Mouse (Mus musculus): Measurements from ENCODE around the gene Clip4. TPM values are rescaled to one million over a fixed set of nuclear protein-coding genes. Genes with fewer than 3 reads are reported as not detected.

The Clip4 gene
- polyA plus RNA-seq, 1 experiment from 2014 or later, result 8.5 TPM

DNA sequence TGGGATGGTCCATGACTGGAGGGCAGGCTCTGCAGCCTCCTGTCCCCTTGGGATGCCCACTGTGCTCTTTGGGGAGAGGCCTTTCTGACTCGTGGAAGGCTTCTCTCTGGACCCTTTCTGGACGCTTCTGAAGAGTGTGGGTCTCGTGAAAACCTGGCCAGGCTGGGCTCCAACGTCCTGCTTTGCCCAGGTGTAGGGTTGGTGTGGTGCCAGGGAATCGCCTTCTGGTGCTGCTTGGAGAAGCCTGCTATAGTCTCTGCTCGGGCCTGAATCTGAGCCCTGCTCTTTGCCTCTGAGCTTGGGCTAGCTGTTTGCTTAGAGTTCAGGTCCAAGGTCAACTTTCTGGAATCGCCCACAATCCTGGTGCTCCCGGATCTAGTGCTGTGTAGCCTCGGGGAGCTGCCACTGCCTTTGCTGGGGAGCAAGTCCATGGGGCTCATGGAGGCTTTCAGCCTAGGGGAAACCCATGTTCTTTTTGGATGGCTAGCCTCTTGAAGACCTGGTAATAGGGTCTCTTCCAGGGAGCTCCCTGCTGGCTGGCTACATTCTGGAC, 18.6 kb upstream of the Clip4 start:
- H3K27ac ChIP-seq (ENCODE audit: low read length), result no peak overlapping the region
- H3K4me1 ChIP-seq (ENCODE audit: control insufficient read depth, insufficient read depth, low read length), result no peaks in the 10 kb centered on the region
- H3K9ac ChIP-seq (ENCODE audit: low read length), result no peak overlapping the region
- no peak overlapping the region for H3K4me3 ChIP-seq (replicated peaks; ENCODE audit: low read length)
- H3K36me3 ChIP-seq (ENCODE audit: control insufficient read depth, insufficient read depth, low read length), result no peaks in the 10 kb centered on the region
- WGBS, result 70% methylated on average over 9 of the region's 9 CpGs
- no peaks in the 10 kb centered on the region for H3K9me3 ChIP-seq (replicated peaks; ENCODE audit: control insufficient read depth, low read length)
- no peaks in the 10 kb centered on the region for H3K27me3 ChIP-seq (ENCODE audit: control insufficient read depth, insufficient read depth, low read length)
- no peak; the same call in 1 of the 2 replicates for ATAC-seq (ENCODE audit: insufficient read depth, low FRiP score)
- H3K4me2 ChIP-seq (ENCODE audit: low read depth, low read length), result no peak overlapping the region

DNA sequence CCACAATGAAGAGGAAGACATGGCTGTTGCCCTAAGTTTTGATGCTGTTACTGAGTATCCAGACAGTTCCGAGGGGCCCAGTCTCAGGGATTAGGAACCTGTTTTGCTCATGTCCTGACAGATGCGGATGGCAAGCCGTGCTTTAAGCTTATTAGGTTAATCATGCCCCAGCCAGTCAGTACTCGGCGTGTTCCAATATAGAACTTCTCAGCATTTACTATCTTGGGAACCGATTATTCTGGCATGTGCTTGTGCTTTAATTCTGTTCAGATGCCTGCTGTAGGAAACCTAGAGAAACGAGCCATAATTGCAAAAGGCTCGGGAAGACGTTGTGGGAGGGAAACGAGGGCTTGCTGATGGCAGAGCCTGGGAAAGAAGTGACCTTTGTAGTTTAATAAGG, 15.4 kb upstream of the Clip4 start, which contains the start of gene Pcare:
TSS of gene Pcare (minus strand) at position 64 of the 400 bp plus-strand sequence.
- Histone ChIP-seq H3K4me1 (ENCODE audit: control insufficient read depth, insufficient read depth, low read length) (no peaks in the 10 kb centered on the region), H3K9me3 (replicated peaks; ENCODE audit: control insufficient read depth, low read length) (no peaks in the 10 kb centered on the region), H3K4me3 (replicated peaks; ENCODE audit: low read length) (no peak within 1 kb of the TSS), H3K27ac (ENCODE audit: low read length) (no peak within 1 kb of the TSS), H3K27me3 (ENCODE audit: control insufficient read depth, insufficient read depth, low read length) (no peaks in the 10 kb centered on the region), H3K9ac (ENCODE audit: low read length) (no peak within 1 kb of the TSS), H3K36me3 (ENCODE audit: control insufficient read depth, insufficient read depth, low read length) (no peaks in the 10 kb centered on the region), H3K4me2 (ENCODE audit: low read depth, low read length) (no peak within 1 kb of the TSS)
- ATAC-seq (ENCODE audit: insufficient read depth, low FRiP score), result no peak
- WGBS, result 76% methylated on average over 10 of the region's 10 CpGs

DNA sequence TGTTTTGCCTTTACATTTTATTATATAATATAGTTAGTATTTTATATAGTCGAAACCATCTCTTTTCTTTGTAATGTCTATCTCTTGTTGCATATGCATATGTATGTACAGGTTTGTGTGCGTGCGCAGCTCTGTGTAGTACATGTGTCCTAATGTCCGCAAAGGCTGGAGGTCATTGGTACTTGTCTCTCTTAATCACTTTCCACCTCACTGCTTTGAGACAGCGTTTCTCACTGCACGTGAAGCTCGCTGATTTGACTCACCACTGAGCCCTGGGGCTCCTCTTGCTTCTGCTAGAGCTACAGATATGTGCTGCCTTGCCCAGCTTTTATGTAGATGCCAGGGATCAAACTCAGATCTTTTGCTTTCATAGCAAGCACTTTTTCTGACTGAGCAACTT, 7.7 kb upstream of the Clip4 start:
- WGBS, result 85% methylated on average over 7 of the region's 7 CpGs
- Histone ChIP-seq H3K9ac (ENCODE audit: low read length) (no peak overlapping the region), H3K9me3 (replicated peaks; ENCODE audit: control insufficient read depth, low read length) (no peaks in the 10 kb centered on the region), H3K27me3 (ENCODE audit: control insufficient read depth, insufficient read depth, low read length) (no peaks in the 10 kb centered on the region), H3K27ac (ENCODE audit: low read length) (no peak overlapping the region), H3K4me2 (ENCODE audit: low read depth, low read length) (no peak overlapping the region), H3K4me1 (ENCODE audit: control insufficient read depth, insufficient read depth, low read length) (no peaks in the 10 kb centered on the region), H3K36me3 (ENCODE audit: control insufficient read depth, insufficient read depth, low read length) (no peaks in the 10 kb centered on the region), H3K4me3 (replicated peaks; ENCODE audit: low read length) (no peak overlapping the region)
- ATAC-seq (ENCODE audit: insufficient read depth, low FRiP score), result no peak

DNA sequence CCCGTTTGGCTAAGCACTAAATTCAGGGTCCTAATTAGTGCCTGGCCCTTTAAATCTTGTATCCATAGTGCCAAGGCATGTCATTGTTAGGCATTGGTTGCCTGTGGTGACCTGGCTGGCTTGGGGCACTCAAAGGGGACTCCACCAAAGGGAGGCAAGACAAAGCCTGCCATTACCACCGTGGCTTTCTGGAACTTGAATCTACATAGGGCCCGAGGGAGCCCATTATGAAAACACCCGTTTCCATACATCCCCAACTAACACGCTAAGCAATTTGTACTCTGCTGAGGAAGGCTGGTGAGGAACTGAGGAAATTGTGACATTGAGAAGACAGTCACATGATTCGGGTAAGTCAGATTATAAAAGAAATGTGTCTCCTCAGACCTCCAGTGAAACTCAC, 1.3 kb downstream of the Clip4 start:
- WGBS, result 57% methylated on average over 6 of the region's 6 CpGs
- H3K4me1 ChIP-seq (ENCODE audit: control insufficient read depth, insufficient read depth, low read length), result no peaks in the 10 kb centered on the region

DNA sequence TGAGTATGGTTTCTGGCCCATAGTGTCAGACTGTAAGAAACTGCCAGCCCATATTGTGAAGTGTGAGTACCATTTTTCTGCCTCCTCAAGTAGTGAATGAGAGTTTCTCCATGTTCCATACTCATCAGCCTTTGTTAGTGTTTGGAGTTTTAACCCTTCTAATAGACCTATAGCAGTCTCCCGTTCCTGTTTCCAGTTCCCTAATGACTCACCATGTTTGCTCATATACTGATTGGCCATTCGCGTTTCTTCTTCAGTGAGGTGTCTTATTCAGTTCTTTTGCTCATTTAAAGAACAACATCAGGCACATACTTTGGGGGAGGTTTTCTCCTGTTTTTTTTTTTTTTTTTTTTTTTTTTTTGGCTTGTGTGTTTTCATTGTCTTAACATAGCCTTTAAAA, 2.4 kb downstream of the Clip4 start:
- Histone ChIP-seq H3K9me3 (replicated peaks; ENCODE audit: control insufficient read depth, low read length) (no peaks in the 10 kb centered on the region), H3K27ac (ENCODE audit: low read length) (no peak overlapping the region), H3K36me3 (ENCODE audit: control insufficient read depth, insufficient read depth, low read length) (no peaks in the 10 kb centered on the region), H3K4me3 (replicated peaks; ENCODE audit: low read length) (no peak overlapping the region), H3K27me3 (ENCODE audit: control insufficient read depth, insufficient read depth, low read length) (no peaks in the 10 kb centered on the region), H3K9ac (ENCODE audit: low read length) (no peak overlapping the region), H3K4me1 (ENCODE audit: control insufficient read depth, insufficient read depth, low read length) (no peaks in the 10 kb centered on the region), H3K4me2 (ENCODE audit: low read depth, low read length) (no peak overlapping the region)
- no peak for ATAC-seq (ENCODE audit: insufficient read depth, low FRiP score)
- WGBS, result 81% methylated on average over 3 of the region's 3 CpGs

More for the DNA sequence above, 1.3 kb downstream of the Clip4 start:
- Histone ChIP-seq H3K27ac (ENCODE audit: low read length) (no peak overlapping the region), H3K9me3 (replicated peaks; ENCODE audit: control insufficient read depth, low read length) (no peaks in the 10 kb centered on the region), H3K27me3 (ENCODE audit: control insufficient read depth, insufficient read depth, low read length) (no peaks in the 10 kb centered on the region), H3K9ac (ENCODE audit: low read length) (no peak overlapping the region), H3K4me2 (ENCODE audit: low read depth, low read length) (no peak overlapping the region), H3K4me3 (replicated peaks; ENCODE audit: low read length) (no peak overlapping the region), H3K36me3 (ENCODE audit: control insufficient read depth, insufficient read depth, low read length) (no peaks in the 10 kb centered on the region)
- ATAC-seq (ENCODE audit: insufficient read depth, low FRiP score), result no peak

DNA sequence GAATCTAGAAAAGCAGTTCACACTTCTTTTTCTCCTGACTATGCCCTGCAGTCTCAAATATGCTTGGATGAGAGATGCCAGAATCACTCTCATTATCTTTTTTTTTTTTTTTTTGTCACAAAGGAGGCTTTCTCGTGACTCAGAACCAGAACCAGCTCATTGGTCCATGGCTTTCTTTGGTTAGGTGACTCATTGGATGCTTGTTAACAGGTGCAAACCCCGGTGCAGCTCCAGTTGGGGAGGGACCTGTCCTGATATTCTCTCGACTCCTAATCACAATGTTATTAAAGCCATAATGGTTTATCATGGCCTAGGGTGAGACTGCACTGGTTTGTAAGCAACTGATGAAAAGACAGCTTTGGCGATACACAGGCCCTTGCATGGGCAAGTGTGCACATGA, 5.9 kb downstream of the Clip4 start:
- Histone ChIP-seq H3K9me3 (replicated peaks; ENCODE audit: control insufficient read depth, low read length) (peaks cover 4% of the 10 kb centered on the region; the same call in 1 of the 2 replicates), H3K36me3 (ENCODE audit: control insufficient read depth, insufficient read depth, low read length) (no peaks in the 10 kb centered on the region), H3K9ac (ENCODE audit: low read length) (no peak overlapping the region), H3K4me2 (ENCODE audit: low read depth, low read length) (no peak overlapping the region), H3K27ac (ENCODE audit: low read length) (no peak overlapping the region), H3K27me3 (ENCODE audit: control insufficient read depth, insufficient read depth, low read length) (no peaks in the 10 kb centered on the region), H3K4me1 (ENCODE audit: control insufficient read depth, insufficient read depth, low read length) (no peaks in the 10 kb centered on the region), H3K4me3 (replicated peaks; ENCODE audit: low read length) (no peak overlapping the region)
- 69% methylated on average over 4 of the region's 4 CpGs for WGBS
- no peak for ATAC-seq (ENCODE audit: insufficient read depth, low FRiP score)

DNA sequence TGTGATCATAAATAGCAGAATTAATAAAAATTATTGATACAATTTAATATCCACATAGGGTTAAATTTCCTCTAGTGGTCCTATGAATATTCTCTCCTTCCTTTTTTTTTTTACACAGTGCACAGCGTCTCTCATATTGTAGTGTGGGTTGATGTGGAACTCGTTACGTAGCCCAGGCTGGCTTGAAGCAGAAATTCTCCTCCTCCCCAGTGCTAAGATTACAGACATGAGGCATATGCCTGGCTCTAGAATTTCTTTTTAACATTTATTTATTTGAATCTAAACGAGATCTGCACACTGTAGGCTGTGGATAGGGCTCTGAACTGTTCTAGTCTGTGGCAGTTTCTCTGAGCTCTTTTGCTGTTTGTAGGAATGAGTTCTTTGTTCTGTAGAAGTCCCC, 7.0 kb downstream of the Clip4 start:
- H3K27ac ChIP-seq (ENCODE audit: low read length), result no peak overlapping the region
- H3K36me3 ChIP-seq (ENCODE audit: control insufficient read depth, insufficient read depth, low read length), result no peaks in the 10 kb centered on the region
- peaks cover 4% of the 10 kb centered on the region; the same call in 1 of the 2 replicates for H3K9me3 ChIP-seq (replicated peaks; ENCODE audit: control insufficient read depth, low read length)
- H3K27me3 ChIP-seq (ENCODE audit: control insufficient read depth, insufficient read depth, low read length), result no peaks in the 10 kb centered on the region
- H3K4me3 ChIP-seq (replicated peaks; ENCODE audit: low read length), result no peak overlapping the region
- no peak overlapping the region for H3K4me2 ChIP-seq (ENCODE audit: low read depth, low read length)
- H3K4me1 ChIP-seq (ENCODE audit: control insufficient read depth, insufficient read depth, low read length), result no peaks in the 10 kb centered on the region
- WGBS, result 77% methylated on average over 4 of the region's 4 CpGs
- no peak for ATAC-seq (ENCODE audit: insufficient read depth, low FRiP score)
- H3K9ac ChIP-seq (ENCODE audit: low read length), result no peak overlapping the region

DNA sequence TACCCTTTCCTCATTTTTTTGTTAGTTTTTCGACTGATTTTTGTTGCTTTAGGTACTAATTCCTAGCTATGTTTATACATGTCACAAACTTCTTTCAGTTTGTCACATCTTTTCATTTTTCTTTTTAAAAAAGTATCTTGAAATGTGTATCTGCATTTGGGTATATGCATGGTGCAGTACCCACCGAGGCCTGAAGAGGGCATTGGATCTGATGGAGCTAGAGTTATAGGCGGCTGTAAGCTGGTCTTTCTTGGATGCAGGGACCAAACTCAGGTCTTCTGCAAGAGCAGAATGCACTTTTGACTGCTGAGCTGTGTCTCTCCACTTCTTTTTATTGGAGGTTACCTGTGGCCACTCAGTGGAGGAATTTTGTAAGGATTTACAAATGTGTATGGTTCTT, 10.4 kb downstream of the Clip4 start:
- Histone ChIP-seq H3K27ac (ENCODE audit: low read length) (no peak overlapping the region), H3K4me2 (ENCODE audit: low read depth, low read length) (no peak overlapping the region), H3K4me1 (ENCODE audit: control insufficient read depth, insufficient read depth, low read length) (peaks cover 3% of the 10 kb centered on the region; the same call in 1 of the 2 replicates), H3K27me3 (ENCODE audit: control insufficient read depth, insufficient read depth, low read length) (no peaks in the 10 kb centered on the region; the same call in 1 of the 2 replicates), H3K4me3 (replicated peaks; ENCODE audit: low read length) (no peak overlapping the region), H3K36me3 (ENCODE audit: control insufficient read depth, insufficient read depth, low read length) (no peaks in the 10 kb centered on the region), H3K9ac (ENCODE audit: low read length) (no peak overlapping the region), H3K9me3 (replicated peaks; ENCODE audit: control insufficient read depth, low read length) (peaks cover 4% of the 10 kb centered on the region; the same call in 1 of the 2 replicates)
- ATAC-seq (ENCODE audit: insufficient read depth, low FRiP score), result no peak
- 79% methylated on average over 3 of the region's 3 CpGs for WGBS

DNA sequence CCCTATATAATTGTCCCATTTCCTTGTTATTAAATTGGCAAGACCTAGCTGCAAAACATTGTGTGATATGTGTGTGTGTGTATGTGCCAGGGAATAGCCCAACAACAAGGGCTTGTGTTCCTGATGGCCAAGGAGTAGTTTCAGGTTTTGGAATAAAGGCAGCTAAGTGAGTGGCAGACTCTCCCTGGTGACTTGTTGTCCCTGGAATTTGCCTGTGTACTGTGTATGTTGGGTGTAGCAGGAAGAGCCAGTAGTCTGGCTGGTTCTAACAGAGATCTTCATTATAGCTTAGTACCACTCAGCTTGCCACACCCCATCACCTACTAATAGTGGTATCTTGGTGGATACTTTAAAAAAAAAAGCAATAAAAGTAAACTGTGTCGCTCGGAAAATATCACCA, 12.2 kb downstream of the Clip4 start:
- H3K4me3 ChIP-seq (replicated peaks; ENCODE audit: low read length), result no peak overlapping the region
- peaks cover 4% of the 10 kb centered on the region; the same call in 1 of the 2 replicates for H3K9me3 ChIP-seq (replicated peaks; ENCODE audit: control insufficient read depth, low read length)
- no peak overlapping the region for H3K4me2 ChIP-seq (ENCODE audit: low read depth, low read length)
- H3K27ac ChIP-seq (ENCODE audit: low read length), result no peak overlapping the region
- no peak for ATAC-seq (ENCODE audit: insufficient read depth, low FRiP score)
- no peaks in the 10 kb centered on the region for H3K36me3 ChIP-seq (ENCODE audit: control insufficient read depth, insufficient read depth, low read length)
- WGBS, result 76% methylated on average over 2 of the region's 2 CpGs
- no peaks in the 10 kb centered on the region; the same call in 1 of the 2 replicates for H3K27me3 ChIP-seq (ENCODE audit: control insufficient read depth, insufficient read depth, low read length)
- no peak overlapping the region for H3K9ac ChIP-seq (ENCODE audit: low read length)
- peaks cover 3% of the 10 kb centered on the region; the same call in 1 of the 2 replicates for H3K4me1 ChIP-seq (ENCODE audit: control insufficient read depth, insufficient read depth, low read length)

Data from stomach, embryonic 16.5 days (tissue).